Mouse (Mus musculus) CD4-positive, CD25-positive, alpha-beta regulatory T cell, adult 4 months (primary cell): ENCODE measurements around the gene Mrpl58. TPM values are rescaled to one million over a fixed set of nuclear protein-coding genes. Genes with fewer than 3 reads are reported as not detected.
"Not testable (repeated sequence)": the region's sequence is repeated elsewhere in the genome, so short reads cannot be mapped to it uniquely, and the experiment has no call there.

ENCODE experiments used
- ATAC-seq: one replicate; pipeline ENCODE4 v1.8.0; 2017
- polyA plus RNA-seq, 2 experiments: library from polyadenylated mRNA; unstranded; fragments of 100-300 nt; shearing (Covaris generic); gene quantifications; one replicate each; pipeline ENCODE4 v1.2.1; 2017

Gene Mrpl58
- polyA plus RNA-seq, 2 experiments from 2014 or later, result 177 to 185 TPM

- no peak for ATAC-seq
Observed at GRCm38 (mm10) chr11:115382891-115383290, 20.7 kb upstream of the Mrpl58 start.

GRCm38 (mm10) chr11:115383701-115384474, 19.7 kb upstream of the Mrpl58 start:
- ATAC-seq, result no peak

- ATAC-seq, result no peak
Observed at GRCm38 (mm10) chr11:115384587-115384986, 19.0 kb upstream of the Mrpl58 start.

GRCm38 (mm10) chr11:115386859-115387258, 16.7 kb upstream of the Mrpl58 start:
- ATAC-seq, result not testable (repeated sequence)

GRCm38 (mm10) chr11:115391358-115391757, 12.2 kb upstream of the Mrpl58 start:
- ATAC-seq, result no peak

GRCm38 (mm10) chr11:115393721-115394325, 9.7 kb upstream of the Mrpl58 start:
- ATAC-seq, result no peak

GRCm38 (mm10) chr11:115398085-115398484, 5.5 kb upstream of the Mrpl58 start:
- no peak for ATAC-seq

- no peak for ATAC-seq
Observed at GRCm38 (mm10) chr11:115400126-115400525, 3.4 kb upstream of the Mrpl58 start.

GRCm38 (mm10) chr11:115400630-115401391, 2.7 kb upstream of the Mrpl58 start:
- no peak for ATAC-seq

- ATAC-seq, result no peak
Observed at GRCm38 (mm10) chr11:115405723-115406122, 2.2 kb downstream of the Mrpl58 start.

- peak; percentile 72 for ATAC-seq
Observed at GRCm38 (mm10) chr11:115406858-115407401, 3.4 kb downstream of the Mrpl58 start.

GRCm38 (mm10) chr11:115408266-115408920, 4.8 kb downstream of the Mrpl58 start:
- ATAC-seq, result no peak

GRCm38 (mm10) chr11:115409556-115409955, 6.0 kb downstream of the Mrpl58 start:
- ATAC-seq, result no peak

- peak; percentile 98 for ATAC-seq
Observed at GRCm38 (mm10) chr11:115419531-115420237, 16.1 kb downstream of the Mrpl58 start, which contains the start of the genes Atp5h and Kctd2. Atp5h (minus strand) TSS chr11:115419962. Kctd2 (plus strand) TSS chr11:115420128.

- ATAC-seq, result peak; percentile 18
Observed at GRCm38 (mm10) chr11:115420336-115421190, 17.0 kb downstream of the Mrpl58 start.

GRCm38 (mm10) chr11:115421328-115421727, 17.8 kb downstream of the Mrpl58 start:
- ATAC-seq, result no peak

- no peak for ATAC-seq
Observed at GRCm38 (mm10) chr11:115421972-115422371, 18.4 kb downstream of the Mrpl58 start.

GRCm38 (mm10) chr11:115423091-115423490, 19.5 kb downstream of the Mrpl58 start:
- no peak for ATAC-seq

- ATAC-seq, result no peak
Observed at GRCm38 (mm10) chr11:115424666-115425065, 21.1 kb downstream of the Mrpl58 start.

- ATAC-seq, result no peak
Observed at GRCm38 (mm10) chr11:115425671-115426070, 22.1 kb downstream of the Mrpl58 start.
